Mouse (Mus musculus): Measurements from ENCODE around the gene Ckm. TPM values are rescaled to one million over a fixed set of nuclear protein-coding genes. Genes with fewer than 3 reads are reported as not detected.
A peak's percentile ranks its signal among the peaks of the same experiment; 100 is the strongest.

Ckm gene
- polyA plus RNA-seq, 1 experiment from 2014 or later: 3.6 TPM

DNA sequence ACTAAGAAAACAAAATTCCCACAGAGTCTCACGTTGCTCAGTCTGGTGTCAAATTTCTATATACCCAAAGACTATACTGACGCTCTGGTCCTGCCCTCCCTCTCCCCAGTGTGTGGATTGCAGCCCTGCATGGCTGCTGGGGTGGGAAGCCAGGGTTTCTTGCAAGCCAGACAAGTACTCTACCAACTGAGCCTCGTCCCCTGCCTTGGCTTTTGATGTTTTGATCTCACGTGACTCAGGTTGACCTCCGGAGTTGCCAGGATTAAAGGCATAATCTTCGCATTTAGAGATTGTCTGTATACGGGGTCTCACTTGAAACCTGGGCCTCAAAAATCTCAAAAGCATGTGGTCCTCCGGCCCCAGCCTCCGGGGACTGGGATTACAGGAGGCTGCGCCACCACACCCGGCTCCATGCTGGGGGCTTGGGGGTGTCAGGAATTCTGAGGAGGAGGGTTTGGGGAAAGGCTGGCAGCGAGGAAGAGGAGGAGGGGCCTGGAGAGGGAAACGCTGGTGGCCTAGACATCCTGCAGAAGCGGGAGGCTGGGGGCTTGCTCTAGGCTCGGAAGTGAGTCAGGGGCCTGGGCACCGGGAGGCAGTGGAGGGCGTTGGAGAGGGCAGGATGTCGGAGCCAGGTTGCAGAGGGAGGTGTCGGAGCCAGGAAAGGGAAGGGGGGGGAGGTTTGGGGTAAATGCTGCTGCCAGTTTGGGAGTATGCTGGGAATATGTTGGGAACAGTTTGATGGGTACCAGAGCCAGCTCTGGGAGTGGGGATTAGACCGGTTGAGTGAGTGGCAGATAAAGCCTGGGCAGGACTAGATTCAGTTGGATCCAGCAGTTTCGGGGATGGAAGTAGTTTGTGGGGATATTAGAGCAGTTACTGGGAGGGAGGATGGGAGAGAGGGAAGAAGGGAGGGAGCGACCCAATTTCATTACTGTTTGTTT lies 60.1 kb downstream of the Ckm start:
- DNase-seq (ENCODE audit: low spot score): no peak

DNA sequence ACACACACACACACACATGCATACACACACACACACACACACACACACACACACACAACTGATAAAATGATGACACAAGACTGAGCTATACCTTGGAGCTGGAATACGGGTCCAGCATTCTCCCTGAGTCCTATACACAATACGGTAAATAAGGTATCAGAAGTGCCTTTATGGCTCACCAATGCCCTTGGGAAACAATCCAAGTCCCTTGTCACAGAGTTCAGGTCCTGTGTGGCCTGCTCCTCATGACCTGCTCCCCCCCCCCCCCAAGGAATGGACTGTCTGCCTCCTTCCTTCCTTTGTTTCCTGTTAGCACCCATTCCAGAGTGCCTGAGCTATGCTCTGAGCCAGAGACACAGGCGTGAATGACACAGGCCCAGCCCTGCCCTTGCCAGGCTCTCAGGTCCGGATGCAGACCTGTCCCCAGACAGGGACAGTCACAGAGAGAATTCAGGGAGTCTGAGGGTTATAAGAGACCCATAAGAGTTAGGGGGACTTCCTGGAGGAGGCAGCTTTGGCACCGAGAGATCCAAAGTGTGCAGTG lies 62.1 kb downstream of the Ckm start:
- DNase-seq (ENCODE audit: low spot score): no peak

DNA sequence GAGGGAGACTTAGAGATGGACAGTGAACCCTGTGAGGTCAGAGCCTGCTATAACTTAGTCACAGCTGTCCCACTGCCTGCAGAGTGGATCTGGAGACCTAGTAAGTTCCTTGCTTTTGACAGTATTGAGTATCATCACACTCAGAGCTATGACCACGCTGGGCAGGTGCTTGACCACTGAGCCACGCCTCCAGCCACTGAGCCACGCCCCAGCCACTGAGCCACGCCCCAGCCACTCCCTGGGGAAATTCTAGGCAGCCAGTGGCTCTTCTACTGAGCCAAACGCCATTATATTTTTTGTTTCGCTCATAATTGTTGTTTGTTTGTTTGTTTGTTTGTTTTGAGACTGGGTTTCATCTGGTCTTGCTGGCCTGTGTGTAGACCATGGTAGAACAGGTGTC lies 63.1 kb downstream of the Ckm start:
- DNase-seq (ENCODE audit: low spot score): no peak

DNA sequence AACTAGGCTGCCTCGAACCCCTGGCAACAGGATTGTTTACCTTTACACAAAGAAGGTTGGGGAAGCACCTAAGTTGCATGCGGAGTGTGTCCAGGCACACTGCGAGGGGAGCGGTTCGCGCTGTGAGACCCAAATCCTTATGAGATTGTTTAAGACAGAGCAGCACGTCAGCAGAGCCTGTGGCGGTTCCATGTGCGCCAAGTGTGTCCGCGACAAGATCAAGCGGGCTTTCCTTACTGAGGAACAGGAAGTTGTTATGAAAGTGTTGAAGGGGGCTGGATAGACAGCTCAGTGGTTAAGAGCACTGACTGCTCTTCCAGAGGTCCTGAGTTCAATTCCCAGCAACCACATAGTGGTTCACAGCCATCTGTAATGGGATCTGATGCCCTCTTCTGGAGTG lies 63.7 kb downstream of the Ckm start:
- DNase-seq (ENCODE audit: low spot score): no peak

DNA sequence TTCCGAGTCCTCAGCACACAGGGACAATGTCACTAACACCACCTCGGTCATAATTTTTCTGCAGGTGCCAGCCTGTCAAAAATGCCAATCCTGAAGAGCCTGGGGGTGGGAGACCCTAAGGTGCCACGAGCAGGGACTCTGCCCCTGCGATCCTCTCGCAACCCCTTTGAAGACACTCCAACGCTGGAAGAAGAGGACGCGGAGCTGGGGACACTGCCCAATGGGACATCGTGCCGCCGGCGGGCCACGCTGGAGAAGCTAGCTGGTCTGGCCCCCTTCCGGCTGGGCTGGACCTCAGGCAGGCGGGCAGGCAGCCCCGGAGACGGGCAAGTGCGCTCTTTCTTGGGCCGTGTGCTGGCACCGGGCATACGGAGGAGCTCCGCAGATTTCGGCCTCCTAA lies 64.8 kb downstream of the Ckm start:
- no peak for DNase-seq (ENCODE audit: low spot score)

DNA sequence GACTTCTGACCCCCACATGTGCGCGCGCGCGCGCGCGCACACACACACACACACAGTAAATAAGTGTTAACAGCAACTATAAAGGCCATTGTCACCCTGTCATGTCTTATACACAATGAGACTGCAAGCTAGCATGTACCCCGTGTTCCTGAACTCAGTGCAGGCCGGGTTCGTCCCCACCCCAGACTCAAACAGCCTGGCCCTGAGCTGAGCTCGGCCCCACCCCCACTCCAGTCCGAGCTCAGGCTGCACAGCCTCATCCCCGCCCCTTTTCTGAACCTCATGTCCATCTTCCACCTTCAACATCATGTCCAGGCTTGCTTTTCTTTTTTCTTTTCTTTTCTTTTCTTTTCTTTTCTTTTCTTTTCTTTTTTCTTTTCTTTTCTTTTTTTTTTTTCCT lies 65.7 kb downstream of the Ckm start:
- no peak for DNase-seq (ENCODE audit: low spot score)

DNA sequence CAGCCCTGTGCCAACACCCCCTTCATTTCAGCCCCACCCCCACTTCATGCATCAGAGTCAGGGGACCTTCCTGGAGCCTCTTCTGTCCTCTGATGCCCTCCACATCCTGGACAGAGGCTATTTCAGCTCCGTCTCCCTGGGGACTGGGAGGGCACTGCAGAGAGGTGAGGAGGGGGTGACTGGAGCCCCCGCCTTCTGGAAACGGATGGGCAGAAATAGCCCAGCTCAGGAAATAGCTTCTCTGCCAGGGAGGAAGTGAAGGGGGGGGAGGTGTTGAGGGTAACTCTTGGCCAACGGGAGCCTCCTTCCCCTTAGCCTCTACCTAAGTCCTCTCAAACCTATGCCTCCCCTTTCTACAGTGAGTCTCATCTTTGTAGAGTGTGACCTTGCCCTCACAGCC lies 67.8 kb downstream of the Ckm start:
- DNase-seq (ENCODE audit: low spot score): no peak

MicroRNAs within 50 kb of the gene (microRNA counts, 519-probe panel; counts per million panel counts)
- 473 counts per million, percentile 71 among the panel's probes with 10 or more counts for microRNA mmu-miR-343

Small RNAs within 50 kb of the gene (microRNA-seq; reads per million reads assigned to microRNA genes)
- not detected for gene Mir343 (ENCODE audit: borderline number of aligned reads)

Other genes starting within 250 kb of the Ckm start
- gene Gipr, start 238.6 kb upstream of the Ckm start, polyA plus RNA-seq (2015; fragmentation: Nextera tagmentation; extraction: Ambion mirVana): 0.10 and 0.25 TPM in 2 replicates
- 5.7 and 6.1 TPM in 2 replicates for gene Eml2, start 228.4 kb upstream of the Ckm start, polyA plus RNA-seq (2015; fragmentation: Nextera tagmentation; extraction: Ambion mirVana)
- 0.69 and 0.80 TPM in 2 replicates for gene Gpr4, start 192.2 kb upstream of the Ckm start, polyA plus RNA-seq (2015; fragmentation: Nextera tagmentation; extraction: Ambion mirVana)
- 25.4 and 25.7 TPM in 2 replicates for gene Opa3, start 176.4 kb upstream of the Ckm start, polyA plus RNA-seq (2015; fragmentation: Nextera tagmentation; extraction: Ambion mirVana)
- gene Vasp, start 133.0 kb upstream of the Ckm start, polyA plus RNA-seq (2015; fragmentation: Nextera tagmentation; extraction: Ambion mirVana): 74.3 and 75.3 TPM in 2 replicates
- gene Ppm1n, start 124.7 kb upstream of the Ckm start, polyA plus RNA-seq (2015; fragmentation: Nextera tagmentation; extraction: Ambion mirVana): 0.27 and 0.30 TPM in 2 replicates
- gene Rtn2, start 122.2 kb upstream of the Ckm start, polyA plus RNA-seq (2015; fragmentation: Nextera tagmentation; extraction: Ambion mirVana): 1.6 and 2.2 TPM in 2 replicates
- 0.19 and 0.21 TPM in 2 replicates for gene Fosb, start 94.7 kb upstream of the Ckm start, polyA plus RNA-seq (2015; fragmentation: Nextera tagmentation; extraction: Ambion mirVana)
- 59.6 and 67.1 TPM in 2 replicates for gene Ercc1, start 60.0 kb upstream of the Ckm start, polyA plus RNA-seq (2015; fragmentation: Nextera tagmentation; extraction: Ambion mirVana)
- 15.8 and 18.7 TPM in 2 replicates for gene Cd3eap, start 45.3 kb upstream of the Ckm start, polyA plus RNA-seq (2015; fragmentation: Nextera tagmentation; extraction: Ambion mirVana)
- 2.2 and 2.4 TPM in 2 replicates for gene Ppp1r13l, start 45.0 kb upstream of the Ckm start, polyA plus RNA-seq (2015; fragmentation: Nextera tagmentation; extraction: Ambion mirVana)
- gene Ercc2, start 22.8 kb upstream of the Ckm start, polyA plus RNA-seq (2015; fragmentation: Nextera tagmentation; extraction: Ambion mirVana): 14.3 and 15.1 TPM in 2 replicates
- 35.3 and 38.4 TPM in 2 replicates for gene Klc3, start 672 bp upstream of the Ckm start, polyA plus RNA-seq (2015; fragmentation: Nextera tagmentation; extraction: Ambion mirVana)
- gene Mark4, start 54.0 kb downstream of the Ckm start, polyA plus RNA-seq (2015; fragmentation: Nextera tagmentation; extraction: Ambion mirVana): 6.7 and 9.0 TPM in 2 replicates
- gene Exoc3l2, start 58.6 kb downstream of the Ckm start, polyA plus RNA-seq (2015; fragmentation: Nextera tagmentation; extraction: Ambion mirVana): 0.74 and 0.78 TPM in 2 replicates
- 2.7 and 4.0 TPM in 2 replicates for gene Bloc1s3, start 103.6 kb downstream of the Ckm start, polyA plus RNA-seq (2015; fragmentation: Nextera tagmentation; extraction: Ambion mirVana)
- 86.5 and 92.5 TPM in 2 replicates for gene Trappc6a, start 103.6 kb downstream of the Ckm start, polyA plus RNA-seq (2015; fragmentation: Nextera tagmentation; extraction: Ambion mirVana)
- 0.24 and 0.42 TPM in 2 replicates for gene Nkpd1, start 113.1 kb downstream of the Ckm start, polyA plus RNA-seq (2015; fragmentation: Nextera tagmentation; extraction: Ambion mirVana)
- 11.7 and 15.6 TPM in 2 replicates for gene Ppp1r37, start 158.3 kb downstream of the Ckm start, polyA plus RNA-seq (2015; fragmentation: Nextera tagmentation; extraction: Ambion mirVana)
- gene Zfp296, start 172.5 kb downstream of the Ckm start, polyA plus RNA-seq (2015; fragmentation: Nextera tagmentation; extraction: Ambion mirVana): 1.5 and 2.0 TPM in 2 replicates
- gene Gemin7, start 172.8 kb downstream of the Ckm start, polyA plus RNA-seq (2015; fragmentation: Nextera tagmentation; extraction: Ambion mirVana): 133 and 134 TPM in 2 replicates
- 35.2 and 41.3 TPM in 2 replicates for gene Clasrp, start 199.7 kb downstream of the Ckm start, polyA plus RNA-seq (2015; fragmentation: Nextera tagmentation; extraction: Ambion mirVana)
- gene Relb, start 224.7 kb downstream of the Ckm start, polyA plus RNA-seq (2015; fragmentation: Nextera tagmentation; extraction: Ambion mirVana): 37.2 and 38.0 TPM in 2 replicates